Mouse (Mus musculus) embryonic fibroblast, embryonic 13.5 days (primary cell): ENCODE results near the gene Atp8b2.

Source experiments
- CTCF ChIP-seq: IDR thresholded peaks from 2 replicates; pipeline ENCODE4 v1.5.1; 2011; ENCODE audit warnings: mild to moderate bottlenecking, control low read depth, low read length, moderate library complexity, borderline replicate concordance; ENCODE audit not compliant: insufficient read depth
- POLR2A ChIP-seq: IDR thresholded peaks from 2 replicates; pipeline ENCODE4 v1.6.1; 2011; ENCODE audit warnings: low read depth, mild to moderate bottlenecking, control low read depth, low read length, moderate library complexity

DNA sequence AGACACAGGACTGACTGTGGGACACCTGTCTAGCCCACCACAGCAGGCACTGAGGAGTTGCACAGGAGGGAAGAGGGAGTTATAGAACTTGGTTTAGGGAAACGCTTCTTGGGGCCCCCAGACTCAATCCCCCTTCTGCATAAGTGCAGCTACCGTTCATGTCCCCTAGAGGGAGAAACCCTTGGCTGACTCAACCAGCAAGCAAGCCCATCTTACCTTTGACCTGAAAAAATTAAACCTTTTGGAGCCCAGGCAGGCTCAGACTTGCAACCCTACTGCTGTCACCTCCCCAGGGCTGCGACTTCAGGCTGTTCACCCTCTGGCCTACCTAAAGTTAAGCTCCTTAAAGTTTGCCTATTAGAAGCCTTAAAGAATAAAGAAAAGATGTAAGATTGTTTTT lies 45.9 kb downstream of the Atp8b2 start:
- no peak for TF ChIP-seq POLR2A
- no peak for TF ChIP-seq CTCF
